Mouse (Mus musculus) limb, embryonic 11.5 days (tissue): Measurements from ENCODE around the gene Sept11. TPM values are rescaled to one million over a fixed set of nuclear protein-coding genes. Genes with fewer than 3 reads are reported as not detected.

Source experiments
- ATAC-seq: fragments of 200-750 bp; cut with Nextera tagmentation; 2 replicates; pipeline ENCODE4 v1.8.0; 2017; ENCODE audit warnings: low read depth; ENCODE audit not compliant: insufficient number of reproducible peaks, low FRiP score, low TSS enrichment
- DNase-seq: peaks from one replicate; pipeline ENCODE4 v3.0.0-alpha.2; 2015; ENCODE audit warnings: low spot score
- H3K27ac ChIP-seq: fragments of 300-500 bp; sonication (generic); replicated peaks from 2 replicates; pipeline ENCODE4 v1.5.1; 2014; ENCODE audit warnings: low read depth, mild to moderate bottlenecking, low read length
- H3K27me3 ChIP-seq: fragments of 300-500 bp; sonication (generic); 2 replicates; pipeline ENCODE4 v1.6.1; 2014; ENCODE audit warnings: mild to moderate bottlenecking, low read length, mixed read lengths; ENCODE audit not compliant: control insufficient read depth, insufficient read depth
- H3K36me3 ChIP-seq: fragments of 300-500 bp; sonication (generic); 2 replicates; pipeline ENCODE4 v1.6.1; 2014; ENCODE audit warnings: mild to moderate bottlenecking, low read length, moderate library complexity, mixed read lengths; ENCODE audit not compliant: control insufficient read depth, insufficient read depth
- H3K4me1 ChIP-seq: fragments of 300-500 bp; sonication (generic); 2 replicates; pipeline ENCODE4 v1.6.1; 2014; ENCODE audit warnings: low read length, mixed read lengths; ENCODE audit not compliant: control insufficient read depth, insufficient read depth
- H3K4me2 ChIP-seq: fragments of 300-500 bp; sonication (generic); 2 replicates; pipeline ENCODE4 v1.6.1; 2014; ENCODE audit warnings: low read depth, mild to moderate bottlenecking, moderate library complexity; ENCODE audit not compliant: severe bottlenecking
- H3K4me3 ChIP-seq: fragments of 300-500 bp; sonication (generic); 2 replicates; pipeline ENCODE4 v1.5.1; 2014; ENCODE audit warnings: low read depth, low read length
- H3K9ac ChIP-seq: fragments of 300-500 bp; sonication (generic); 2 replicates; pipeline ENCODE4 v1.6.1; 2014; ENCODE audit warnings: mild to moderate bottlenecking, low read length
- H3K9me3 ChIP-seq: fragments of 300-500 bp; sonication (generic); 2 replicates; pipeline ENCODE4 v1.6.1; 2016; ENCODE audit warnings: low read length; ENCODE audit not compliant: control insufficient read depth
- WGBS: fragments of 180-500 bp; shearing (Covaris S2); extraction: QIAGEN DNeasy Blood & Tissue Kit; methylation state at CpG from one replicate; pipeline ENCODE4 v1.1.7; 2014; 5-methylcytosine and 5-hydroxymethylcytosine counted together
- polyA plus RNA-seq: library from polyadenylated mRNA; unstranded; fragments of >200 nt; fragmentation: Nextera tagmentation; extraction: Ambion mirVana; gene quantifications from 2 replicates; pipeline ENCODE4 v1.2.1, GENCODE M21; 2014

The Sept11 gene
- polyA plus RNA-seq, 1 experiment from 2014 or later = 276 TPM

DNA sequence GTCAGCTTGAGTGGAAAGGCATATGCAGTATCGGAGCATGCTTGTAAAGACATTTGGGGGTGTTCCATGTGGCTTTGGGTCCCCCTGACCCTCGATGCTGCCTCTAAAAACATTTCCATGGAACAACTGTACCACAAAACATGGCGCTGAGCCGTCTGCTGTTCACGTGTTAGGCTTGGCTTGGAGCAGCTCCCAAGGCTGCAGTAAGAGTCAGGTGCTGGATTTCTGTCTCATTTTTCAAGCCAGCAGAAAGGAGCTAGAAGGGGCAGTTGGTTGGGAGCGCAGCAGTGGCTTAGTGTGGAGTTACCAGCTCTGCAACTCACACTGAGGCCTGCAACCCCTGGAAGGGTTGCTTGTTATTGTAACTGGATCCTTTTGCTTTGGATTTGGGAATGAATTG, 21.3 kb downstream of the Sept11 start:
- no peak overlapping the region for H3K4me2 ChIP-seq
- no peak overlapping the region; the same call in 1 of the 2 replicates for H3K27ac ChIP-seq
- H3K4me3 ChIP-seq = no peak overlapping the region
- DNase-seq = no peak
- 77% methylated on average over 6 of the region's 6 CpGs for WGBS
- no peaks in the 10 kb centered on the region for H3K36me3 ChIP-seq
- no peak for ATAC-seq
- no peaks in the 10 kb centered on the region for H3K27me3 ChIP-seq
- H3K9me3 ChIP-seq = no peaks in the 10 kb centered on the region
- H3K9ac ChIP-seq = no peak overlapping the region
- H3K4me1 ChIP-seq = peaks cover 2% of the 10 kb centered on the region; the same call in 1 of the 2 replicates

DNA sequence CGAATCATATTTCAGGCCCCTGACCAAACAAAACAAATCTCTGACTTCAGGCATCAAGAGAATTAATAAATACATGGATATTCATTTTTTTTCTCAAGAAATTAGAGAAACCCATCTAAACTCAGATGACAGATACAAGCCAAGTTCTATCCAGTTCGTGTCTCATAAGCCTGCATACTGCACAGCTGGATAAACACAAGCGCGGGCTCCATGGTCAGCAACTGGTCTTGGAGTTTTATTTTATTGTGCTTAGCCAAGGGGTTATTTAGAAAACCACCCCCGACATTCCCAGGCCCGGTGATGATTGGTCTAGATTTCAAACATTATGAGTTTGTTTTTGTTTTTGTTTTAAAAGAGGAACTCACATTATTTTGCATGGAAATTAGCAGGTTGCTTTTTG, 21.8 kb downstream of the Sept11 start:
- Histone ChIP-seq H3K9me3 (no peaks in the 10 kb centered on the region), H3K27ac (no peak overlapping the region), H3K36me3 (no peaks in the 10 kb centered on the region), H3K4me1 (peaks cover 2% of the 10 kb centered on the region; the same call in 1 of the 2 replicates), H3K4me2 (no peak overlapping the region), H3K27me3 (no peaks in the 10 kb centered on the region), H3K9ac (no peak overlapping the region), H3K4me3 (no peak overlapping the region)
- ATAC-seq (no peak), DNase-seq (no peak)
- WGBS = 75% methylated on average over 6 of the region's 6 CpGs

DNA sequence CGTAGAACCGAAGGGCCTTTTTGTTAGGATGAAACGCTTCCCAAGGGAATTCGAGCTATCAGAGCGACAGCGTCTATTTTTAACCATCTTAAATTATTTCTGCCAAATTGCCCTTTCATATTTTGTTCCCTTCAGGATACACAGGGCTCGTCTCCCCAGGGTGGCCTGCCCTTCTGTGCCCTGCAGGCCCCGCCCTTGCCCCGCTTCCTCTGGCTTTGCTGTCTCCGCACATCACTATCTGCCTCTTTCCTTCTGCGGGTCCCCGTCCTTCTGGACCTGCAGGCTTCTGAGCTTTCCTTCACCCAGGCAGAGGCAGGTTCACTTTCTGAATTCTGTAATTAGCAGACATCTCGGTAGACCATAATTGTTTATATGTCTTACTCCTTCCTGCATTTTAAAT, 22.6 kb downstream of the Sept11 start:
- Histone ChIP-seq H3K27me3 (no peaks in the 10 kb centered on the region), H3K9me3 (no peaks in the 10 kb centered on the region), H3K27ac (no peak overlapping the region), H3K4me1 (peaks cover 2% of the 10 kb centered on the region; the same call in 1 of the 2 replicates), H3K36me3 (no peaks in the 10 kb centered on the region), H3K4me3 (no peak overlapping the region), H3K9ac (no peak overlapping the region), H3K4me2 (no peak overlapping the region)
- DNase-seq = no peak
- 91% methylated on average over 13 of the region's 13 CpGs for WGBS
- no peak for ATAC-seq

DNA sequence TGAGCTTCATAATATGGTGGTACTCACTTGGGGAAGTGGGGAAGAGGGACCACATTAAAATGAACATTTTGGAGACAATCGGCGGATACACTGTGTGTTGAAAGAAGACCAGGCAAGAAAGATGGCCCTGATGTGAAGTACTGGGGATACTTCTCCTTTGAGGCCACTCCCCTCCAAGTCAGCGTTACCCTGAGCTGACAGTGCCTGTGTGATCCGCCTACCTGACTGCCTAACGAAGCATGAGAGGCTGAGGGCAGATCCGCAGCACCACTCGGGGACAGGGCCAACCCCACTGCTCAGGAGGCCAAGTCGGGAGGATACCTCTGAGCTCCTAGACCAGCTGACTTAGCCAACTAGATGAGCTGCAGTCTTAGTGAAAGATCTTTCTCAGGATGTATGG, 24.4 kb downstream of the Sept11 start:
- ATAC-seq (no peak), DNase-seq (no peak)
- WGBS = 83% methylated on average over 8 of the region's 8 CpGs
- Histone ChIP-seq H3K27ac (no peak overlapping the region), H3K27me3 (no peaks in the 10 kb centered on the region), H3K4me1 (peaks cover 7% of the 10 kb centered on the region; the same call in 1 of the 2 replicates), H3K4me3 (no peak overlapping the region), H3K4me2 (no peak overlapping the region), H3K9me3 (no peaks in the 10 kb centered on the region), H3K36me3 (no peaks in the 10 kb centered on the region), H3K9ac (no peak overlapping the region)

DNA sequence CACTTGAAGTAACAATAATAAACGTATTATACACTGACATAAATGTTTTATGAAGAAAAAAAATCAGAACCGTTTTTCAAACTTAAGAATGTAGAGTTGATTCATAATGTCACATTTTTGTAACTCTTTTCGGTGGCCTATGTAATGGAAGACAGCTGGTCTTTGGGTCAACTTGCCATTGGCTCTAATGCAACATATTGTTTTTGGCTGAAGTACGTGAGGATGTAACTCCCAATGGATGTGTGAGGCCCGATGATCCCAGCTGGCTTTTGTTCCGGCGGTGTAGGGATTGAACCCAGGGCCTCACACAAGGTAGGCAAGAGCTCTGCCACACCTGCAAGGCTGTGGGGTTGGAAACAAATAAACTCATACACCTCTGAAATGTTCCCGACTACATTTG, 28.4 kb downstream of the Sept11 start:
- H3K4me2 ChIP-seq = no peak overlapping the region
- no peak overlapping the region for H3K27ac ChIP-seq
- peaks cover 19% of the 10 kb centered on the region for H3K4me1 ChIP-seq
- H3K27me3 ChIP-seq = no peaks in the 10 kb centered on the region
- no peak overlapping the region for H3K4me3 ChIP-seq
- no peaks in the 10 kb centered on the region for H3K36me3 ChIP-seq
- 88% methylated on average over 8 of the region's 8 CpGs for WGBS
- H3K9me3 ChIP-seq = no peaks in the 10 kb centered on the region
- ATAC-seq (no peak), DNase-seq (no peak)
- no peak overlapping the region for H3K9ac ChIP-seq

DNA sequence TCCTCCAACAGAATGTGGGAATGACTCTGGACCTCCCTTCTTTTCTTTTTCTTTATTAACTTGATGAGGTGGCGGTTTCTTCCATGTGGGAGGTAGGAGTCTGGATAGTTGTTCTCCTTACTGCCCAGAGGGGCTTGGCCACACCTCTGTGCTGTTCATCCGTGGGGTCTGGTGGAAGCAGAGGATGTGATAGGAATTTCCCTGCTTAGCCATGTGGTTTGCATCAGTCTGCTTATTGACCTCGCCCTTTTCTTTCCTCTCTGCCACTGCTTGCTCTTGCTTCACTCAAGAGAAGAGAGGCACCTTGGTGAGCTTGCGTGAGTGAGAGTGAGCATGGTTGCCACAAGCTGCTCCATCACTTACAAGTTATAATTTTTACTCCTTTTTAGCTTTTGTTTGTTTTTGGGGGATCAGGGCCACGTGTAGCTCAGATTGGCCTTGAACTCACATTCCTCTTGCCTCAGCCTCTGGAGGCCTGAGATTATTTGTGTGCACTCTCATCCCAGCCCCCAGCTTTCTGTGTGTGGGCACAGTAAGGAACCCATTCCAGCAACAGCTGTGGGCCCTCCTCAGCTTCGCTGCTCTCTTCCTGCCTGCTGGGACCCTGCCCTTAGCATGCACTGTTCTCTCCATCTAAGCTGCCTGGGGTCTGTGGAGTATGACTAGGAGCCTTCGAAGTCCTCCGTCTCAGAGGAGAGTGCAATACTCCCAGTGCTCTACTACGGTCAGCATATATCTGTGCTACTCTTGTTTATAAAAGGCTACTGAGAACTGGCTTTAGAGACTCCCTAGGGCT, 31.0 kb downstream of the Sept11 start:
- H3K9ac ChIP-seq = no peak overlapping the region
- H3K4me2 ChIP-seq = no peak overlapping the region
- H3K27me3 ChIP-seq = no peaks in the 10 kb centered on the region
- DNase-seq (peak; percentile 50), ATAC-seq (peak; percentile 64; the same call in 1 of the 2 replicates)
- H3K36me3 ChIP-seq = no peaks in the 10 kb centered on the region
- H3K27ac ChIP-seq = peak overlapping the region; percentile 22; the same call in 1 of the 2 replicates
- H3K4me3 ChIP-seq = no peak overlapping the region
- H3K4me1 ChIP-seq = peaks cover 37% of the 10 kb centered on the region
- no peaks in the 10 kb centered on the region for H3K9me3 ChIP-seq
- WGBS = 36% methylated on average over 9 of the region's 9 CpGs

DNA sequence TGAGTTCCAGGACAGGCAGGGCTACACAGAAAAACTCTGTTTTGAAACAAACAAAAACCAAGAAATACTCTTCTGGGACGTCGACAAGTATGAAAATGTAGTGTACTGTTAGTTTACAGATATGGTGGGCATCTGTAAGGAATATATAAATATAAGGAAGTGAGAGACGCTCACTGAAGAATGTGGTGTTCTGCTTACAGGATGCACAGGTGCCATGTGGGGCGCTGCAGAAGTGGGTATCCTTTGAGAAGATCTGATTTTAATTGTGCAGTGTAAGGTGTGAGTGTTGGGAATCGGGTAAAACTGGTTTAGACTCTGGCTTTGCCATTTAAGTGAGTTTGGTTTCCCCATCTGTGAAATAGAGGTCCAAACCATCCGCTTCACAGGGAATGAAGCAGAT, 32.1 kb downstream of the Sept11 start:
- WGBS = 85% methylated on average over 6 of the region's 6 CpGs
- Histone ChIP-seq H3K9me3 (no peaks in the 10 kb centered on the region), H3K9ac (no peak overlapping the region), H3K4me2 (no peak overlapping the region), H3K4me3 (no peak overlapping the region), H3K36me3 (no peaks in the 10 kb centered on the region), H3K27ac (no peak overlapping the region), H3K4me1 (peaks cover 48% of the 10 kb centered on the region), H3K27me3 (no peaks in the 10 kb centered on the region)
- DNase-seq = no peak
- no peak for ATAC-seq

DNA sequence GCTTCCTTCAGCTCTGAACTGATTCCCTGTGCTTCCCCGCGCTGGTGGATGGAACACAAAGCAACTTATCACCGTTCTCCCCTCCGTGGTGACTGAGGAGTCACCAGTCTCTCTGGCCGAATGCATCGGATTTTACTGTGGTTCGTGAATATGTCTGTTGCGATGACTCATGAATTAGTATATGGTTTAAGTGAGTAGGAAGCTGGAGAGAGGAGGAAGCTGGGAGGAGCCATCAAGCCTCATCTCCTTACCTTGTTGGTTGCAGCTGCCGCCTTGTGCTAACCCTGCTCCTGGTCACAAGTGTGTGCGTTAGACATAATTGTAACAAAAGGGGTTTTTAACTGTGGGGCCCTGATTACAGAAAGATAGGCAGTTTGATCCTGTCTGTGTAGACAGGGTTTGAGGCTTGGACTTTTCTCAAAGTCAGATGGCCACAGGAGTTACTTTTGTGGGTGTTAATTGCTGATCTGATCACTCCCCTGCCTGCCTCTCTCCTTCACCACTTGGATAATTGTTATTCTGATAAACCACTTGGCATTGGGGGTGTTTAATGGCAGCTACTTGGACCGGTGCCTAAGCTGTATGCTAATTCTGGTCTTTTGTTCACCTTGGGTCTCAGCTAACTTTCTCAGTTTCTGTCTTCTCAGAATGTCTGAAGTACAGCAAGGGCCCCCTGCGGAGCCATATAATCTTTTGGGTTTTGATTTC, 33.1 kb downstream of the Sept11 start:
- WGBS = 49% methylated on average over 12 of the region's 12 CpGs
- Histone ChIP-seq H3K27me3 (no peaks in the 10 kb centered on the region), H3K27ac (no peak overlapping the region), H3K4me1 (peaks cover 53% of the 10 kb centered on the region), H3K9ac (no peak overlapping the region), H3K9me3 (no peaks in the 10 kb centered on the region), H3K36me3 (no peaks in the 10 kb centered on the region), H3K4me2 (no peak overlapping the region), H3K4me3 (no peak overlapping the region)
- ATAC-seq (no peak), DNase-seq (no peak)
